22 mouse cellular contexts compared by ENCODE assay signal in genomic region chr11:93137841-93138240, GRCm38 (mm10). TPM values are rescaled to one million over a fixed set of nuclear protein-coding genes. Genes with fewer than 3 reads are reported as not detected.
DNase-seq lines count a peak whose midpoint lies in the region; ATAC-seq and TF ChIP-seq lines count a peak whose summit lies in the region.
"Had no signal": no experiment of that assay in that cellular context is flagged by ENCODE, and none has a peak within 500 bp of the region (broad histone marks: within the 10 kb centered on the region; RNA-seq: fewer than 3 reads in every experiment).

No protein-coding gene starts in this region.

- no peak overlapping the region for H3K4me3 ChIP-seq in cerebellum, adult 2 months (replicated peaks; ENCODE audit: insufficient read depth, low read depth, low read length)
- no peak overlapping the region for H3K4me3 ChIP-seq in hindbrain, embryonic 13.5 days
- H3K4me3 ChIP-seq: embryonic facial prominence, embryonic 12.5 days; forebrain, embryonic 15.5 days; heart, embryonic 10.5 days; intestine, embryonic 15.5 days had no signal

- ATAC-seq in cerebellum, adult (ENCODE audit: insufficient number of reproducible peaks, low FRiP score, low TSS enrichment): peak; percentile 72; the same call in 1 of the 2 replicates
- ATAC-seq in hindbrain, embryonic 13.5 days (ENCODE audit: low FRiP score): no peak
- ATAC-seq: CD4-positive, CD25-positive, alpha-beta regulatory T cell, adult 4 months; forebrain, embryonic 15.5 days; intestine, embryonic 15.5 days had no signal

- intact Hi-C loops in left cerebral cortex, postnatal 36 days (cut with DNase I): no loop called here

- no peaks in the 10 kb centered on the region for H3K36me3 ChIP-seq in hindbrain, embryonic 13.5 days
- H3K36me3 ChIP-seq: embryonic facial prominence, embryonic 12.5 days; forebrain, embryonic 15.5 days; G1E; heart, embryonic 10.5 days; intestine, embryonic 15.5 days had no signal

- no peak for TF ChIP-seq CTCF in cerebellum, adult 2 months (IDR thresholded peaks at IDR 0.05; ENCODE audit: borderline replicate concordance, insufficient read depth, low read depth, low read length)

- peaks cover 17% of the 10 kb centered on the region; the same call in 1 of the 2 replicates for H3K4me1 ChIP-seq in cerebellum, adult 2 months (ENCODE audit: control insufficient read depth, insufficient read depth, low read length)
- H3K4me1 ChIP-seq in hindbrain, embryonic 13.5 days (replicated peaks): 0 out of 2 replicates have a peak, but pooled peaks cover 5% of the 10 kb centered on the region
- H3K4me1 ChIP-seq: embryonic facial prominence, embryonic 12.5 days; forebrain, embryonic 15.5 days; heart, embryonic 10.5 days; intestine, embryonic 15.5 days had no signal

- no peak overlapping the region for H3K27ac ChIP-seq in cerebellum, adult 2 months (ENCODE audit: insufficient read depth, low read length)
- no peak overlapping the region for H3K27ac ChIP-seq in hindbrain, embryonic 13.5 days
- H3K27ac ChIP-seq: embryonic facial prominence, embryonic 12.5 days; forebrain, embryonic 15.5 days; heart, embryonic 10.5 days; hindbrain, embryonic 14.5 days; intestine, embryonic 15.5 days had no signal

- no peaks in the 10 kb centered on the region for H3K9me3 ChIP-seq in hindbrain, embryonic 13.5 days
- H3K9me3 ChIP-seq: embryonic facial prominence, embryonic 12.5 days; forebrain, embryonic 15.5 days; heart, embryonic 10.5 days; intestine, embryonic 15.5 days had no signal

- H3K4me2 ChIP-seq in hindbrain, embryonic 13.5 days: no peak overlapping the region
- H3K4me2 ChIP-seq: embryonic facial prominence, embryonic 12.5 days; forebrain, embryonic 15.5 days; hindbrain, embryonic 14.5 days; intestine, embryonic 15.5 days had no signal

- H3K27me3 ChIP-seq in cerebellum, adult 2 months (ENCODE audit: control insufficient read depth, insufficient read depth, low read length): no peaks in the 10 kb centered on the region
- H3K27me3 ChIP-seq in hindbrain, embryonic 13.5 days: no peaks in the 10 kb centered on the region
- H3K27me3 ChIP-seq: embryonic facial prominence, embryonic 12.5 days; forebrain, embryonic 15.5 days; intestine, embryonic 15.5 days had no signal

- no peak overlapping the region for H3K9ac ChIP-seq in hindbrain, embryonic 13.5 days
- H3K9ac ChIP-seq: embryonic facial prominence, embryonic 12.5 days; forebrain, embryonic 15.5 days; hindbrain, embryonic 14.5 days; intestine, embryonic 15.5 days had no signal

- DNase-seq in cerebellum, postnatal 4 days (ENCODE audit: low spot score in 2 of 2): no peak
- DNase-seq in cerebellum, adult 2 months: peak; percentile 64 to 85
- DNase-seq in cerebellum, postnatal 10 days: peak; percentile 70 to 75
- DNase-seq in left cerebral cortex, postnatal 36 days (ENCODE audit: low spot score in 2 of 2): no peak
- DNase-seq in urinary bladder, postnatal 4 days (ENCODE audit: low spot score in 2 of 2): no peak
- DNase-seq: adrenal gland, adult 8-10 months; adrenal gland, postnatal 36 days; B cell, adult 2 months; heart, adult 18-20 months; heart, postnatal 10 days had no signal

- no peak for TF ChIP-seq POLR2A in cerebellum, adult 2 months (IDR thresholded peaks at IDR 0.05; ENCODE audit: borderline replicate concordance, insufficient read depth, low read length)

- WGBS in cerebellum, adult 2 months: 19% methylated on average over 1 of the region's 1 CpGs
- WGBS in hindbrain, embryonic 13.5 days: 94% methylated on average over 1 of the region's 1 CpGs

RNA-seq across cellular contexts. Expression of gene Car10, which starts 40.0 kb away (rescaled TPM):
- 92.4 and 100 TPM in 2 replicates for polyA plus RNA-seq in cerebellum, adult 2 months (2012; rRNA removed)
- 100 to 1,000 TPM; 134 to 140 TPM for total RNA-seq in left cerebral cortex, postnatal 36 days (2021)
- polyA plus RNA-seq in hindbrain, embryonic 13.5 days (2015; fragmentation: Nextera tagmentation; extraction: Ambion mirVana): 29.3 and 32.9 TPM in 2 replicates
- total RNA-seq: G1E; gastrocnemius, adult 8-10 months; heart, adult 18-20 months; heart, postnatal 10 days; hematopoietic stem cell, adult 5-6 weeks had no signal
- polyA plus RNA-seq: CD4-positive, CD25-positive, alpha-beta regulatory T cell, adult 4 months; G1E; heart, embryonic 14.5 days had no signal

Comparison
In these comparisons a context has a peak if more than half of its experiments do, and no peak if none do; other contexts are left out.
1. DNase-seq: peak in cerebellum, adult 2 months (2 of 2) and cerebellum, postnatal 10 days (2 of 2); none in cerebellum, postnatal 4 days (0 of 2), left cerebral cortex, postnatal 36 days (0 of 2) and urinary bladder, postnatal 4 days (0 of 2).